Mouse (Mus musculus) forebrain, embryonic 16.5 days (tissue): ENCODE data around the gene Wdr1. TPM values are rescaled to one million over a fixed set of nuclear protein-coding genes. Genes with fewer than 3 reads are reported as not detected.
"Not testable (repeated sequence)": the region's sequence is repeated elsewhere in the genome, so short reads cannot be mapped to it uniquely, and the experiment has no call there.

Source experiments
- ATAC-seq: fragments of 200-750 bp; cut with Nextera tagmentation; 2 replicates; pipeline ENCODE4 v1.8.0; 2017; ENCODE audit warnings: mild to moderate bottlenecking, moderate library complexity
- H3K27ac ChIP-seq: fragments of 300-500 bp; sonication (generic); 2 replicates; pipeline ENCODE4 v1.5.1; 2014; ENCODE audit warnings: low read length, control low read depth
- H3K27me3 ChIP-seq: fragments of 300-500 bp; sonication (generic); replicated peaks from 2 replicates; pipeline ENCODE4 v1.6.1; 2014; ENCODE audit warnings: low read length; ENCODE audit not compliant: control insufficient read depth, insufficient read depth
- H3K36me3 ChIP-seq: fragments of 300-500 bp; sonication (generic); 2 replicates; pipeline ENCODE4 v1.6.1; 2014; ENCODE audit not compliant: control insufficient read depth, insufficient read depth
- H3K4me1 ChIP-seq: fragments of 300-500 bp; sonication (generic); replicated peaks from 2 replicates; pipeline ENCODE4 v1.6.1; 2014; ENCODE audit warnings: low read length; ENCODE audit not compliant: control insufficient read depth, insufficient read depth
- H3K4me2 ChIP-seq: fragments of 300-500 bp; sonication (generic); 2 replicates; pipeline ENCODE4 v1.6.1; 2014; ENCODE audit warnings: mild to moderate bottlenecking, low read length, control low read depth
- H3K4me3 ChIP-seq: fragments of 300-500 bp; sonication (generic); replicated peaks from 2 replicates; pipeline ENCODE4 v1.5.1; 2014; ENCODE audit warnings: mild to moderate bottlenecking, low read length, control low read depth
- H3K9ac ChIP-seq: fragments of 300-500 bp; sonication (generic); replicated peaks from 2 replicates; pipeline ENCODE4 v1.6.1; 2014; ENCODE audit warnings: low read depth, low read length, control low read depth
- H3K9me3 ChIP-seq: fragments of 300-500 bp; sonication (generic); 2 replicates; pipeline ENCODE4 v1.6.1; 2016; ENCODE audit warnings: low read length; ENCODE audit not compliant: control insufficient read depth
- WGBS: fragments of 180-500 bp; shearing (Covaris S2); extraction: QIAGEN DNeasy Blood & Tissue Kit; methylation state at CpG from one replicate; pipeline ENCODE4 v1.1.7; 2014; 5-methylcytosine and 5-hydroxymethylcytosine counted together
- polyA plus RNA-seq: library from polyadenylated mRNA; unstranded; fragments of >200 nt; fragmentation: Nextera tagmentation; extraction: Ambion mirVana; gene quantifications from 2 replicates; pipeline ENCODE4 v1.2.1, GENCODE M21; 2015

The Wdr1 gene
- polyA plus RNA-seq, 1 experiment from 2014 or later, result 193 TPM

GRCm38 (mm10) chr5:38479545-38479907 lies 83.5 kb downstream of the Wdr1 start:
- not testable (repeated sequence) for H3K4me3 ChIP-seq, H3K36me3 ChIP-seq, H3K27me3 ChIP-seq, H3K9ac ChIP-seq, H3K9me3 ChIP-seq, ATAC-seq, H3K27ac ChIP-seq
- H3K4me1 ChIP-seq, result peaks cover 13% of the 10 kb centered on the region
- peak overlapping the region; percentile 34; the same call in 1 of the 2 replicates for H3K4me2 ChIP-seq

GRCm38 (mm10) chr5:38479027-38479426 lies 84.0 kb downstream of the Wdr1 start:
- no peak overlapping the region for H3K4me3 ChIP-seq
- H3K9ac ChIP-seq, result no peak overlapping the region
- H3K4me2 ChIP-seq, result no peak overlapping the region
- H3K9me3 ChIP-seq, result no peaks in the 10 kb centered on the region
- 28% methylated on average over 4 of the region's 4 CpGs for WGBS
- no peak overlapping the region for H3K27ac ChIP-seq
- H3K4me1 ChIP-seq, result peaks cover 13% of the 10 kb centered on the region
- ATAC-seq, result peak; percentile 53
- H3K36me3 ChIP-seq, result no peaks in the 10 kb centered on the region
- no peaks in the 10 kb centered on the region for H3K27me3 ChIP-seq

- no peak overlapping the region for H3K4me3 ChIP-seq
- no peak overlapping the region for H3K4me2 ChIP-seq
- H3K9ac ChIP-seq, result no peak overlapping the region
- no peak overlapping the region for H3K27ac ChIP-seq
- H3K27me3 ChIP-seq, result no peaks in the 10 kb centered on the region
- no peaks in the 10 kb centered on the region for H3K9me3 ChIP-seq
- H3K36me3 ChIP-seq, result no peaks in the 10 kb centered on the region
- peaks cover 13% of the 10 kb centered on the region for H3K4me1 ChIP-seq
- 80% methylated on average over 7 of the region's 7 CpGs for WGBS
- ATAC-seq, result no peak
These were observed 85.1 kb downstream of the Wdr1 start for GRCm38 (mm10) chr5:38477731-38478445.

- Histone ChIP-seq H3K4me2 (no peak overlapping the region), H3K27ac (no peak overlapping the region), H3K27me3 (no peaks in the 10 kb centered on the region), H3K9ac (no peak overlapping the region), H3K4me1 (peaks cover 13% of the 10 kb centered on the region), H3K9me3 (no peaks in the 10 kb centered on the region), H3K4me3 (no peak overlapping the region), H3K36me3 (no peaks in the 10 kb centered on the region)
- no peak for ATAC-seq
- 89% methylated on average over 25 of the region's 25 CpGs for WGBS
These were observed 86.0 kb downstream of the Wdr1 start for GRCm38 (mm10) chr5:38476861-38477565.

Other genes with a start within 250 kb of the Wdr1 start
- 0.27 and 0.34 TPM in 2 replicates for gene Drd5, start 243.9 kb downstream of the Wdr1 start, polyA plus RNA-seq
- gene Slc2a9, start 60.1 kb downstream of the Wdr1 start, polyA plus RNA-seq, result 0.35 and 0.53 TPM in 2 replicates
- gene Zfp518b, start 121.6 kb upstream of the Wdr1 start, polyA plus RNA-seq, result 44.5 and 52.3 TPM in 2 replicates